Mouse (Mus musculus) cerebellum, adult 2 months (tissue): ENCODE data around the gene Phactr4.

ENCODE experiments used
- CTCF ChIP-seq: fragments of 200-500 bp; IDR thresholded peaks from 2 replicates; pipeline ENCODE4 v1.5.1; 2011; ENCODE audit warnings: low read depth, mild to moderate bottlenecking, control low read depth, low read length, moderate library complexity, borderline replicate concordance; ENCODE audit not compliant: insufficient read depth
- POLR2A ChIP-seq: fragments of 200-500 bp; IDR thresholded peaks from 2 replicates; pipeline ENCODE4 v1.6.1; 2011; ENCODE audit warnings: low read length, control low read depth, borderline replicate concordance; ENCODE audit not compliant: insufficient read depth

DNA sequence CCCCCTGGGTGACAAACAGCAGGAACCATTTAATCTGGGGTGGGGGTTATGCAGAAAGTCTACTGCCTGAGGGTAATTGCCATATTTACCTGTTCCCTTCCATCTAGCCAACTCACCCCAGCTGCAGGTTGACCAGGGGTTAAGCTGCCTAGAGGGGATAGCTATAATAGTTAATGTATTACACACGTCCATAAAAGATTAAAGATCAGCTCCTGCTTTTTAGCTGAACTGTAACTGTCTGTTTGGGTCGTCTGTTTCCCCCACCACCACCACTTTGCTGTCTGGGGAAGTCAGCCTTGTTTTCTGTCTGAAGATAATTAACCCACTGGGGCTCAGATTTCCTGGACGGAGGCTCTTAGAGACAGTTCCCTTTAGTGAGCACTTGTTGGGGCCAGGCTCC, 47.6 kb upstream of the Phactr4 start:
- TF ChIP-seq CTCF (no peak), POLR2A (no peak)
